Mouse (Mus musculus) myocyte (in vitro differentiated cells): ENCODE measurements at regions not wholly inside any gene's neighbourhood (a gene's known extent, or its start where the extent isn't known, plus 50 kb on each side); places are given as distances from the start of the nearest gene placed in this dataset.

ENCODE experiments used
- H3K27me3 ChIP-seq: one replicate; pipeline ENCODE4 v1.6.1; 2011; ENCODE audit not compliant: control insufficient read depth, insufficient read depth, insufficient read length
- H3K36me3 ChIP-seq: one replicate; pipeline ENCODE4 v1.6.1; 2011; ENCODE audit not compliant: control insufficient read depth, insufficient read depth
- H3K4me2 ChIP-seq: one replicate; pipeline ENCODE4 v1.6.1; 2011; ENCODE audit warnings: low read depth, control low read depth
- H3K4me3 ChIP-seq: one replicate; pipeline ENCODE4 v1.5.1; 2011; ENCODE audit warnings: mild to moderate bottlenecking, control low read depth, moderate library complexity
- H3K79me2 ChIP-seq: one replicate; pipeline ENCODE4 v1.6.1; 2011; ENCODE audit not compliant: control insufficient read depth, insufficient read depth
- H3ac ChIP-seq: one replicate; pipeline ENCODE4 v1.6.1; 2011; ENCODE audit not compliant: control insufficient read depth, insufficient read length
- CEBPB ChIP-seq: IDR thresholded peaks from 2 replicates; pipeline ENCODE4 v1.6.1; 2011; ENCODE audit warnings: mild to moderate bottlenecking, moderate library complexity; ENCODE audit not compliant: poor library complexity, insufficient read depth, severe bottlenecking
- E2F4 ChIP-seq: IDR thresholded peaks from one replicate; pipeline ENCODE4 v1.6.1; 2011; ENCODE audit warnings: mild to moderate bottlenecking, control low read depth, moderate library complexity; ENCODE audit not compliant: insufficient read depth
- MAX ChIP-seq: IDR thresholded peaks from one replicate; pipeline ENCODE4 v1.6.1; 2011; ENCODE audit warnings: low read depth, mild to moderate bottlenecking, control low read depth
- MYOD1 ChIP-seq, 3 experiments: IDR thresholded peaks; one replicate each; pipeline ENCODE4 v1.6.1; 2011; ENCODE audit warnings: control low read depth in 2 of 3, low read depth in 2 of 3, mild to moderate bottlenecking in 2 of 3, moderate library complexity in 1 of 3; ENCODE audit not compliant: insufficient read length in 2 of 3, control insufficient read depth in 1 of 3
- MYOG ChIP-seq, 3 experiments: IDR thresholded peaks; one replicate each; pipeline ENCODE4 v1.6.1; 2011; ENCODE audit warnings: control low read depth in 2 of 3, low read depth in 2 of 3, mild to moderate bottlenecking in 2 of 3; ENCODE audit not compliant: insufficient read length in 2 of 3, control insufficient read depth in 1 of 3, insufficient read depth in 1 of 3
- POLR2A ChIP-seq: IDR thresholded peaks from one replicate; pipeline ENCODE4 v1.6.1; 2011; ENCODE audit warnings: low read depth, mild to moderate bottlenecking, control low read depth, moderate library complexity; ENCODE audit not compliant: insufficient read length
- POLR2AphosphoS2 ChIP-seq: IDR thresholded peaks from one replicate; pipeline ENCODE4 v1.6.1; 2011; ENCODE audit warnings: low read depth, control low read depth; ENCODE audit not compliant: insufficient read length
- REST ChIP-seq: IDR thresholded peaks from one replicate; pipeline ENCODE4 v1.6.1; 2011; ENCODE audit warnings: mild to moderate bottlenecking, control low read depth, moderate library complexity; ENCODE audit not compliant: insufficient read depth, insufficient read length
- SRF ChIP-seq: IDR thresholded peaks from one replicate; pipeline ENCODE4 v1.6.1; 2011; ENCODE audit warnings: low read depth; ENCODE audit not compliant: control insufficient read depth, insufficient read length
- TCF12 ChIP-seq: IDR thresholded peaks from one replicate; pipeline ENCODE4 v1.6.1; 2011; ENCODE audit warnings: mild to moderate bottlenecking, control low read depth; ENCODE audit not compliant: poor library complexity, insufficient read depth, severe bottlenecking
- TCF3 ChIP-seq: IDR thresholded peaks from one replicate; pipeline ENCODE4 v1.6.1; 2011; ENCODE audit warnings: low read depth, control low read depth; ENCODE audit not compliant: insufficient read length
- USF1 ChIP-seq: IDR thresholded peaks from one replicate; pipeline ENCODE4 v1.6.1; 2011; ENCODE audit warnings: low read depth, mild to moderate bottlenecking, control low read depth, moderate library complexity

- Histone ChIP-seq H3ac (no peak overlapping the region), H3K79me2 (no peaks in the 10 kb centered on the region), H3K4me2 (no peak overlapping the region), H3K4me3 (no peak overlapping the region), H3K36me3 (no peaks in the 10 kb centered on the region), H3K27me3 (no peaks in the 10 kb centered on the region)
- no peak for TF ChIP-seq USF1
- TF ChIP-seq POLR2AphosphoS2, result no peak
- no peak for TF ChIP-seq TCF12
- no peak for TF ChIP-seq MYOD1 (IDR thresholded peaks at IDR 0.05; ENCODE audit: control insufficient read depth in 1 of 3, insufficient read length in 2 of 3, low read depth in 2 of 3)
- no peak for TF ChIP-seq POLR2A
Observed at GRCm38 (mm10) chr3:19848031-19848735, 108.7 kb upstream of the Cp start.

GRCm38 (mm10) chr3:19848736-19849269 lies 108.1 kb upstream of the Cp start:
- H3K79me2 ChIP-seq, result no peaks in the 10 kb centered on the region
- no peaks in the 10 kb centered on the region for H3K36me3 ChIP-seq
- H3K4me2 ChIP-seq, result no peak overlapping the region
- TF ChIP-seq MYOG (IDR thresholded peaks at IDR 0.05; ENCODE audit: control insufficient read depth in 1 of 3, insufficient read depth in 1 of 3, insufficient read length in 2 of 3, low read depth in 2 of 3), result no peak
- H3K27me3 ChIP-seq, result no peaks in the 10 kb centered on the region
- H3ac ChIP-seq, result no peak overlapping the region
- H3K4me3 ChIP-seq, result no peak overlapping the region

- Histone ChIP-seq H3ac (no peak overlapping the region), H3K4me2 (no peak overlapping the region), H3K27me3 (no peaks in the 10 kb centered on the region), H3K4me3 (no peak overlapping the region), H3K79me2 (no peaks in the 10 kb centered on the region), H3K36me3 (no peaks in the 10 kb centered on the region)
- TF ChIP-seq REST, result no peak
- TF ChIP-seq MYOD1 (IDR thresholded peaks at IDR 0.05; ENCODE audit: control insufficient read depth in 1 of 3, insufficient read length in 2 of 3, low read depth in 2 of 3), result no peak
- no peak for TF ChIP-seq E2F4
- TF ChIP-seq POLR2AphosphoS2, result no peak
- TF ChIP-seq TCF12, result no peak
- TF ChIP-seq CEBPB, result no peak
- TF ChIP-seq TCF3, result no peak
- TF ChIP-seq MAX, result no peak
- TF ChIP-seq USF1, result no peak
Observed at GRCm38 (mm10) chr3:19882623-19883022, 74.2 kb upstream of the Cp start.

GRCm38 (mm10) chr3:19888405-19888804 lies 68.4 kb upstream of the Cp start:
- Histone ChIP-seq H3K79me2 (no peaks in the 10 kb centered on the region), H3K4me2 (no peak overlapping the region)
- no peak for TF ChIP-seq TCF3
- TF ChIP-seq SRF, result no peak
- no peak for TF ChIP-seq CEBPB
- TF ChIP-seq E2F4, result no peak
- no peak for TF ChIP-seq POLR2AphosphoS2
- no peak for TF ChIP-seq USF1
- TF ChIP-seq TCF12, result no peak
- no peak for TF ChIP-seq POLR2A
- TF ChIP-seq MYOD1 (IDR thresholded peaks at IDR 0.05; ENCODE audit: control insufficient read depth in 1 of 3, insufficient read length in 2 of 3, low read depth in 2 of 3), result no peak
- no peak for TF ChIP-seq MAX
- TF ChIP-seq REST, result no peak
- no peak for TF ChIP-seq MYOG (IDR thresholded peaks at IDR 0.05; ENCODE audit: control insufficient read depth in 1 of 3, insufficient read depth in 1 of 3, insufficient read length in 2 of 3, low read depth in 2 of 3)

GRCm38 (mm10) chr3:19894258-19894629 lies 62.6 kb upstream of the Cp start:
- Histone ChIP-seq H3ac (peak overlapping the region; percentile 66), H3K27me3 (no peaks in the 10 kb centered on the region), H3K36me3 (no peaks in the 10 kb centered on the region), H3K4me2 (peak overlapping the region; percentile 89), H3K4me3 (peak overlapping the region; percentile 78), H3K79me2 (peaks cover 10% of the 10 kb centered on the region)
- TF ChIP-seq TCF3 (no peak), POLR2A (no peak), MAX (no peak), MYOD1 (IDR thresholded peaks at IDR 0.05; ENCODE audit: control insufficient read depth in 1 of 3, insufficient read length in 2 of 3, low read depth in 2 of 3) (no peak), E2F4 (no peak), SRF (no peak), TCF12 (no peak), REST (no peak)

More at GRCm38 (mm10) chr3:19888405-19888804, 68.4 kb upstream of the Cp start:
- no peak overlapping the region for H3K4me3 ChIP-seq
- H3K27me3 ChIP-seq, result no peaks in the 10 kb centered on the region
- no peak overlapping the region for H3ac ChIP-seq
- H3K36me3 ChIP-seq, result no peaks in the 10 kb centered on the region
